Mouse (Mus musculus) spleen, postnatal 36 days (tissue): Measurements from ENCODE around the gene Mboat2.
A peak's percentile ranks its signal among the peaks of the same experiment; 100 is the strongest.

Source experiments
- DNase-seq, 2 experiments: peaks; one replicate each; pipeline ENCODE4 v3.0.0; 2022; ENCODE audit warnings: low spot score in 2 of 2, mixed read lengths in 1 of 2

Mboat2 gene

GRCm38 (mm10) chr12:24860436-24860835, 29.8 kb downstream of the Mboat2 start:
- DNase-seq: no peak

GRCm38 (mm10) chr12:24863762-24864161, 33.1 kb downstream of the Mboat2 start:
- DNase-seq: no peak

- no peak for DNase-seq
These were observed 36.0 kb downstream of the Mboat2 start for GRCm38 (mm10) chr12:24866645-24867044.

GRCm38 (mm10) chr12:24868694-24869093, 38.0 kb downstream of the Mboat2 start:
- no peak for DNase-seq

GRCm38 (mm10) chr12:24869231-24869630, 38.6 kb downstream of the Mboat2 start:
- no peak for DNase-seq

GRCm38 (mm10) chr12:24870901-24871300, 40.2 kb downstream of the Mboat2 start:
- no peak for DNase-seq

GRCm38 (mm10) chr12:24872264-24872663, 41.6 kb downstream of the Mboat2 start:
- no peak for DNase-seq

- DNase-seq: no peak
These were observed 42.0 kb downstream of the Mboat2 start for GRCm38 (mm10) chr12:24872689-24873088.

GRCm38 (mm10) chr12:24875908-24876307, 45.2 kb downstream of the Mboat2 start:
- no peak for DNase-seq

GRCm38 (mm10) chr12:24877231-24877630, 46.6 kb downstream of the Mboat2 start:
- DNase-seq: no peak

GRCm38 (mm10) chr12:24878090-24878489, 47.4 kb downstream of the Mboat2 start:
- no peak for DNase-seq

GRCm38 (mm10) chr12:24878735-24879362, 48.2 kb downstream of the Mboat2 start:
- no peak for DNase-seq

- DNase-seq: peak in 1 of 2 experiments; percentile 35
These were observed 48.9 kb downstream of the Mboat2 start for GRCm38 (mm10) chr12:24879613-24880029.

- no peak for DNase-seq
These were observed 52.6 kb downstream of the Mboat2 start for GRCm38 (mm10) chr12:24883279-24883678.

- DNase-seq: peak in 1 of 2 experiments; percentile 46
These were observed 56.1 kb downstream of the Mboat2 start for GRCm38 (mm10) chr12:24886800-24887199.

- DNase-seq: peak; percentile 53 to 65
These were observed 58.8 kb downstream of the Mboat2 start for GRCm38 (mm10) chr12:24889371-24890051.

GRCm38 (mm10) chr12:24890158-24890557, 59.5 kb downstream of the Mboat2 start:
- DNase-seq: peak; percentile 35 to 66

- peak in 1 of 2 experiments; percentile 25 for DNase-seq
These were observed 60.2 kb downstream of the Mboat2 start for GRCm38 (mm10) chr12:24890684-24891459.

- DNase-seq: peak; percentile 33 to 63
These were observed 61.9 kb downstream of the Mboat2 start for GRCm38 (mm10) chr12:24892536-24892935.

GRCm38 (mm10) chr12:24893777-24894468, 63.2 kb downstream of the Mboat2 start:
- peak; percentile 16 to 27 for DNase-seq

- DNase-seq: no peak
These were observed 64.7 kb downstream of the Mboat2 start for GRCm38 (mm10) chr12:24895352-24895751.

- DNase-seq: no peak
These were observed 66.7 kb downstream of the Mboat2 start for GRCm38 (mm10) chr12:24897354-24897753.
